Mouse (Mus musculus): ENCODE measurements around the gene Rad51b.
"Not testable (repeated sequence)": the region's sequence is repeated elsewhere in the genome, so short reads cannot be mapped to it uniquely, and the experiment has no call there.

The Rad51b gene

DNA sequence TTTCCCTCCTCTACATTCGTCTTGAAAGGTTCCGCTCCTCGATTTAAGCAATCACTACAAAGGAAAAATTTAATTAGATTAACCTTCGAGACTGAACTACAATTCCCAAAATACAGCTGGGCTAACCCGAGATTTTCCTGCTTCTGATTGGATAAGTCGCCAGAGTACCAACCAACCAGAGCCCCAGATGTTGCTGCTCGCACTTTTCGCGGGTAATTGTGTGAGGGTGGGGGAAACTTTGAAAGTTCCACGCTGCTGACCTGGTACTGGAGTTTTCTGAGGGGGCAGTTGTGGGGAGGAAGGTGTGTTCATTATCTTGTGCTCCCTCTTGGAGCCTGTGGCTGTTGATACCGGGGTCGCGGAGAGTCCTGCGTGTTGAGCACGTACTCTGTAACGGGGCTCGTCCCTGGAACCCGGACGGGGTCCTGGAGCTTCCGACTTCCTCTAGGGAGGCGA, at the start of gene Rad51b:
Gene Rad51b, plus strand, starts transcription at position 162 of the 456 bp plus-strand sequence.
- peak; percentile 81 to 87 for DNase-seq

DNA sequence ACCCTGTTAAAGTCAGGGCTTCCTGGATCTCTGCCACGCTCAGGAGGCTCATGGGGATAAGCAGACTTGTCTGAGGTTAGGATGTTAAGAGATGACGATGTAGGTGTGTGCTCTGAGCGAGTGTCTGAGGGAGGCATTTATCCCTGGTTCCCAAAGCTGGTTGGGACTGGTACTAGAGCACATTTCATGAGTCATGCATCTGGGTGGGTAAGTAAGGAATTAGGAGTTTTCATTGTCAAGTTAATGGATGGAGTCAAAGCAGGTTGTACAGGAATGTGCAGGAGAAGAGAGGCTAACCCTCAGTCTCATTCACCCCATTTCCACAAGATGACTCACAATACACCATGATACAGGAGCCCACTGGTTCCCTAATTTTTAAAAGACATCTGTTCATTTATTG, 49.0 kb upstream of the Rad51b start:
- no peak for DNase-seq

DNA sequence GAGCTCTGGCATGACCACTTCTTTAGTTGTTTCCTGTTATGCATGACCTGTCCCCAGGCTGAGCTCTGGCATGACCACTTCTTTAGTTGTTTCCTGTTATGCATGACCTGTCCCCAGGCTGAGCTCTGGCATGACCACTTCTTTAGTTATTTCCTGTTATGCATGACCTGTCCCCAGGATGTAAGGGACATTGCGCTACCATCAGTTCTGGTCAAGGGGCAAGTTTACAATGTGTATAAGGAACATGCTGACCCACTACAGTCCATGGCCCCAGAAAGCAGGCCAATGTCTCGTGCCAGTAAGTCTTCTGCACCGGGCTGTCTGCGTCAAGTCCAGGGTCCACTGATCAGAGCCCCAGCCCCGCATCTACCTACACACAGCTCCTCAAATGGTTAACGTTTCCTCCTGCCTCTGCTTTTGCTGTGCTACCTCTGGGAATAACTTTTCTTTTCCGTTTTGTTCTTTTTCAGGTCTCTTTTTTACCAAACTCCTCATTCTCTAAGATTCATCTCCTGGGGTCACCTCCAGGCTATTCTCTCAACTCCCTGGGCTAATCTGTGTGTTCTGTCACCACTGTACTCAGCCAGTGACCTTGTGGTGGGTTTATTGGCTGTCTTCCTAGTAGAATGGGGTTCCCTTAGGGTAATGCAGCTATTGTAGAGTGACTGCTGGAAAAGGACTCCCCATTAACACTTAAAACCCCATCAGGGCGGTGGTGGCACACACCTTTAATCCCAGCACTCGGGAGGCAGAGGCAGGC, 43.6 kb upstream of the Rad51b start:
- no peak for DNase-seq

DNA sequence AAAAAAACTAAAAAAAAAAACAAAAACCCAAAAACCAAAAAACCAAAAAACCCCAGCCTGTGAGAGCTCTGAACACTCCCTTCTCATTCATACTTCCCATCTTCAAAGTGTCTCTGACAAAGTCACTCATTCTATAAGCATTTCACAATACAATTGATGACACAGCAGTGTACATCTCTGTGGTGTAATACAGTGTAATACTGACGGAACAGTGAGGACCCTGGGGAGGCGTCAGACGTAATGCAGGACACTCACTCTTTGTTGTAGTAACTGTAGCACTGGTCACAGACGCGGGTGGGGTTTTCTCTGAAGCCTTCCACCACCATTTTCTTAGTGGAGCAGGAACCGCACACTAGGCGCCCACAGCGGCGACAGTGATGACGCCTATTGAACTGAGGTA, 42.1 kb upstream of the Rad51b start:
- DNase-seq = no peak

DNA sequence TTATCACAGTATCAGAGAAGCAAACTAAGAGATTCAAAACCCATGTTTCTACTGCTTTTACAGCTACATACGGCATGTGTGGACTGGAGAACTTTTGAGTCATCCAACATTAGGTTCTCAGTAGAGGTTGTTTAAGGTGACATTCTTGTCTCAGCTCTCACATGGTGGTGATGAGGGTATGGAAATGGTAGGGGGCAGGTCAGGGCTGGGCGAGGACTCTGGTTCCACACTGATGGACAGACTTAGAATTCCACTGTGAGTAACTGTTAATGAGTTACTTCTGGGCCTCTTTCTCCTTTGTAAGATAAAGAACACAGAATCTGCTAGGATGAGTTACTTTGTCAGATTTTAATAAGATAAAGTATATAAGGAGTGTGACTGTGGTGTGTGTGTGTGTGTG, 36.9 kb upstream of the Rad51b start:
- DNase-seq = no peak

DNA sequence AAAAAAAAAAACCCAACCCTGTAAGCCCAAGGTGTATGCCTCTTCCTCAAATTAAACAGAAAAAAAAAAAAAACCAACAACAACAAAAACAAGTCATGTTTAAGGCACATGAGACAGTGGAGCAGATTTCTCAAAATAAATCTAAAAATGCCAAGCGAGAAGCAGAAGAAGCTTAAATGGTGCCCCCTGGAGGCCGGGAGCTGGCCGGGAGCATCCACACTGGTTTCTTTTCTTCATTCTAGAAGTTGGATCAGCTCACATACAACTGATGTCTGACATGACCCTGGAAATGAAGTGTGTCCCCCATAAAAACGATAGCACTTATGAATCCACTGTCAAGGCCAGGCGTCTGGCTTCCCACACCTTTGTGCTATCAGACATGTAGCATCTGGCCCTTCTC, 36.0 kb upstream of the Rad51b start:
- no peak for DNase-seq

DNA sequence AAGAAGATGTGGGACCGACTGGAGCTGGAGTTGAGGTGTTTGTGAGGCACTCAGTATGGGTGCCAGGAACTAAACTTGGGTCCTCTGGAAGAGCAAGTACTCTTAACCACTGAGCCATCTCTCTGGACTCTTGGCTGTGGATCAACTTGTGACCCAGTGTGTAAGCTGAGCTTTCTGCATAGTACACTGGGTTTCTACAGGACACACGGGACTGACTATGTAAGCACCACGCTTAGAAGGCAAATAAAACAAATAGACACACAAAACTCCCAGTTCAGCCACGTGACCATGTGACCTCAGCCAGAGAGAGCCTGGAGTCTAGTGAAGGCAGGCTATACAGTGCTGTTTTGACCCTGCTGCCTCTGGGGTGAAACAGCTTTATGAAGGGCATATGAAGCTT, 24.5 kb upstream of the Rad51b start:
- DNase-seq = no peak

DNA sequence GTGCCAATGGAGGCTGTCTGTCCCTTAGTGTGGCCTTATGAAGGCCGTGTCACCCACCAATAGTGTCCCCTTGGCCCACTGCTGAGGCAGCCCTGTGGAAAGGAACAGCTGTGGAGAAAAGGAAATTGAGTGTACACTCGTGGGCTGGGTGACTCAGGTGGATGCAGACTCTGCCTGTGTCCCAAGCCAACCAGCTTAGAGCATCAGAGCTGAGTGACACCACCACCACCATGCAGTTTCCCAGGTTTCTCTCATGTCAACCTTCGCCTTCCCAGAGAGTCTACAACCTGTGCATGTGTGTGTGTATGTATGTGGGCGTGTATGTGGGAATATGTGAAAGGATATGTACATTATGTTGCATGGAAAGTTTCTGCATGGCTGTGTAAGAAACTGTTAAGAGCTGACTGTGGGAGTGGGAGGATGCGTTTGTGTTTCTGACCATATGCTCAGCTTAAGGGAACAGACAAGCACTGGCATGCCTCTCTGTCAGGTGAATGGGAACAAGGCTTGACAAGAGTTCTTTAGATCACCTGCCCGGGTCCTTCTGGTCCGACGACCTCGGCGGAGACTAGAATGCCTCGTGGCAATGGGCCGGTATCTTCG, 17.5 kb upstream of the Rad51b start:
- no peak for DNase-seq

DNA sequence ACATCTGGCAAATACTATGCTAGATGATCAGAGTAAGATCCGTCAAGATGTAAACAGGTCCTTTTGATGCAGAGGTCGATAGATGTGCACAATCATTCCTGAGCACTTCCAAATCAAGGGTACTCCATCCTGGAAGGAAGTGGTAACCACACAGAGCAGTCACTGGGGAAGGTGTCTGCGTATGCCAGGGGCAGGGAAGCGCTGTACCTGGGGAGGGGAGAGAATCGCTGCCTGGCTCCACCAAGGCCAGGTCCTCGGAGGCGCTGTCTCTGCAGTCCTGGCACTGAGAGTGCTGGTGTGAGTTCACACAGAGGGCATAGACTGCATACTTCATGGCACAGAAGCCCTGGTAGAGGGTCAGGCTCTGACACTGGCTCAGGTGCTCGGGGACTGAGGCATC, 14.5 kb upstream of the Rad51b start:
- no peak for DNase-seq

DNA sequence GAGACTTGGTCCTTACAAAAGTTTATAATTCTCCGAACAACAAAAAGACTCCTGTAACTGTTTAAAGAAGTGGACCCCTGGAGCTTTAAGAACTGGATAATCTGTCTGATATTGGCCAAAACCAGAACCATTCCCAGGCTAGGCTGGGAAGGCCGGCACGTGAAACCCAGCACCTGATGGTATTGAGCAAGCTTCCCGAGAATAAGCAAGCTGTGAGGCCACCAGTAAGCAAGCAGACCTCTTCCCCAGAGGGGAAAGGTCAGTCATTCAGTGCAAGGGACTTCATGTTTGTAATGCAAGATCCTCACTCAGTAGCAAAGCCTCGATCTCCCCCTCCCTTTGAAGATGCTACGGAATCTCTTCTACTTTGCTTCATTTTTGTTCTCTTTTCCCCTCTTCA, 4.2 kb upstream of the Rad51b start:
- peak in 1 of 2 experiments; percentile 18 for DNase-seq

DNA sequence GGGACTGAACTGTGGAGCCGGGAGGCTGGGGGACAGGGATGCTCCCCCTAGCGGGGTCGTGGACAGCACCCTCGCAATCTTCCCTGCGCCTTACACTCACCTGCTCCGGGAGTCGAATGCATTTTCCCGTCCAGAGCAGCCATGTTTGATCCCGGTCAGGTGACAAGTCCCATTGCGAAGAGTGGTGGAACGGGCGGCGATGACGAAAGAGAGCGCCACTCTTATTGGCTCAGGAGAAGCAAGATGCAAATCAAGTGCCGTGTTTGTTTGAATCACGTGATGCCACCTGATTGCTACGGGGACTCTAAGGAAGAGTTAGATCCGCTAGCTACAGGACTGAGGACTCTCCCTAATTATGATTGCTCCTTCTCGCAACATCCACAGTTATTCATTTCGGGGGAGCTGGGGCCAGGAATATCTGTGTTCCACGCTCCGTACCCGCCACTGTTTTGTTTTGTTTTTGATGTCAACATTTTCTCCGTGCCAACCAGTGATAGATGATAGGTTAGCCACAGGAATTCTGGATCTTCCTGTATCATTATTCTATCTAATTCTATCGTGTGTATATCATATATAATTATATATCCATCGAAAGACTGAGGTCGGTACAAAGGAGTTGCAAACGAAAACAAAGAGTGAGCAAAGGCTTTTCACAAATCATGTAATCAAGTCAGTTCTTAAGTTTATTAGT, 811 bp upstream of the Rad51b start, which contains the start of gene Zfyve26:
Gene Zfyve26, minus strand, starts transcription at position 179 of the 691 bp plus-strand sequence.
- DNase-seq = peak; percentile 97

DNA sequence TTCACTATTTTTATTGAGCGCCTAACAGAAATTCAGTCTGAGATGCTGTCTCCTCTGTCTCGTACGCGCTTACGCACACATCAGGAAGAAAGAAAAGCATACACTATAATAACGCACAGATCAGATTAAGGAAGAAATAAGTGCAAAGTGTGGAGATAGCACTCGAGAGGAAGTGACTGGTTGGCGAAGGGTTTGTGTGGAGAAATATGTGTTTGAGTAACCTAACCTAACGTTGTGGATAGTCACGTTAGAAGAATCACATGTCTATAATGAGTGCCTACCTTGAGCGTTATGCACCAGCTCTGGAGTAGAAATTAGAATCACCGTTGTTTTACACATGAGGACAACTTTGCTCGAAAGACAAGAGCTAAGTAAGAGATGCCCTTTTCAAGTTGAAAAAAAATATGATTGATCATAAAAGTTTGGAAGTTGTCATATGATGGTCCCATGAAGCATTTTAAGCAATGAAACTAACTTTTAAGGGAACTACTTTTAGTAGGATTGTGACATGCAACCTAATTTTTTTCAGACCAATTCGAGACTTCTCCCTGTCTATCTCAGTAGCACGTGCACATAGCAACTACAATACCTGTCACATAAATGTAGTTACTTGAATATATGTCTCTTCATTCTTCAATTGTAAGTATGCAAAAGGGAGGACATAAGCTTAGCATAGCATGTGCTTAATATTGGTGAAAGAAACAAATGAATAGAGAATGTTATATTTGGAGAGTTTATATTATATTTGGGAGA, 978 bp downstream of the Rad51b start:
- no peak for DNase-seq

DNA sequence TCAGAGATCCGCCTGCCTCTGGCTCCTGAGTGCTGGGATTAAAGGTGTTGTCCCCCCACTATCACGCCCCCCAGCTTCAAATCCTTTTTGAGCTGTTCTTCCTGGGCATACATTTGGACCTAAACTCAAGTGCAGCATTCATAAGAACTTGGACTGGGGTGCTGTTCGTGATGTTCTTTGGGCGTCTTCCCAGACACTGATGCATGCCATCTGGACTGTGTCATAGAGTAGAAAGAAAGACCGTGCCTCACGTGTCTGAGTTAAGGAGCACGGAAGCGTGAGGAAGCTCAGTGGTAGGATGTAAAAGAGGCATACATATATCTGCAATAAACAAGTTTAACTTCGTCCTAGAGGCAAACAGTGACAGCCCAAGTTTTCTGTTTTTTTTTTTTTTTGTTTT, 4.7 kb downstream of the Rad51b start:
- DNase-seq = peak; percentile 15 to 27

DNA sequence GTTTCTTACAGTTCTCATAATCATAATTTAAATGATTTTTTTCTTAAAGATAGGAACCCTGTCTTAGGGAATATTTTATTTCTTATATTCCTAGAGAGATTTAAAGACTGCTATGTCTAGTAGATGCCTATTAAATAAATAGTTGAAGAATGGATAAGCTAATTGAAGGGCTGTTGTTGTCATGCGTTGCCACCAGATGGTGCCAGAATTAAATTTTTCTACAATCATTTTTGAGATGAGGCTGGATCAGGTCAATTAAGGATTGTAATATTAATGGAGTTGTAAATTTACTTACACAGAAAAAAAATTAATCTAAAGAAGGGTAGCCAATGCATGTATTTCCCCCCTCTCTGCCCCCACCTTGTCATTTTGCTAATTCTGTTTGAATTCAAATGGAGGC, 8.0 kb downstream of the Rad51b start:
- no peak for DNase-seq

DNA sequence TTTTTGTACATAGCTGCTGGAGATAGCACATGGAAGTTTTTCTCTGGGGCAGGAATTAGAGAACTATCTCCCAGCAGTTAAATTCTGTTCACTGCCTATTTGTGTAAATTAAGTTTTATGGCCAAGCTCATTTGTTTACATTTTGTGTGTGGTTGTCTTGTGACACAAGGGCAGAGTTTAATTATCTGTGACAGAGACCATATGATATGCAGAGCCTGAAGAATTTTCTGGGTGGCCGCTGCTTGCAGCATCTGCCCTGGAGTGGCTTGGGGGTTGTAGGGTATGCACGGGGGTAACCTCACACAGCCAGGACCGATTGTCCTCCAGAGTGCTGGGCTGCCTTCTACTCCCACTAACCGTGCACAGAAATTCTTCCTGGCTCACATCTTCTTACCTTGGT, 8.9 kb downstream of the Rad51b start:
- no peak for DNase-seq

DNA sequence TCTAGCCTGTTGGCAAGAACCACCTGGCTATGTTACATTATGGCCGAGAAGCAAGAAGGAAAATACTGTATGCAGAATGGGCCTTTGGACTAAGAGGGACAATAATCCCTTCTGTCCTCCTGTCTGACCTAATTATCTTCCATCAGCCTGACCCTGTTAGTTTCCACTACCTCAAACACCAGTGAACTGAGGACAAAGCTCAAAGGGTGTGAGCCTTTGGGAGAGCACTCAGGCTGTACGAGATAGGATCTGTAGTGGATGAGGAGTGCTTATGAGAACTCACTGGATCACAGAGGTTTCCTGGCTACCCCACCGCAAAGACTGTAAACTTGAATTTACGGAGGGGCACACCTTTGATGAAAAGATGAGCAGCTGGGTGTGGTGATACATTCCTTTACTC, 16.6 kb downstream of the Rad51b start:
- DNase-seq = no peak

DNA sequence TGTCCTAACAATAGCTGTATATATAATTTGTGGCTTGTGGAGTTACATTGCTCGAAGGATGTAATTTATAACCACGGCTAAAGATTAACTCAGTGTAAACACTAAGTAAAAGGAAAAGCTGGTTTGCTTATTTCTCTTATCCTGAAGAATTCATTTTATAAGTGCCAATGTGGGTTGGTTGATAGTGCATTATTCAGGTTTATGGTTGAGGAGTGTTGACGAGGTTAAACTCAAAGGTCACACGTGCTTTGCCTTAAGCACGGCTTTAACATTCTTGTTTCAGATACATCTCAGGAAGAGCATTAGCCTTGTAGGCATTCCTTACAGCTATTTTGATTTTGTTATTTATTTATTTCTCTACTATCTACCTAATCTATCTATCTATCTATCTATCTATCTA, 20.3 kb downstream of the Rad51b start:
- DNase-seq = no peak

DNA sequence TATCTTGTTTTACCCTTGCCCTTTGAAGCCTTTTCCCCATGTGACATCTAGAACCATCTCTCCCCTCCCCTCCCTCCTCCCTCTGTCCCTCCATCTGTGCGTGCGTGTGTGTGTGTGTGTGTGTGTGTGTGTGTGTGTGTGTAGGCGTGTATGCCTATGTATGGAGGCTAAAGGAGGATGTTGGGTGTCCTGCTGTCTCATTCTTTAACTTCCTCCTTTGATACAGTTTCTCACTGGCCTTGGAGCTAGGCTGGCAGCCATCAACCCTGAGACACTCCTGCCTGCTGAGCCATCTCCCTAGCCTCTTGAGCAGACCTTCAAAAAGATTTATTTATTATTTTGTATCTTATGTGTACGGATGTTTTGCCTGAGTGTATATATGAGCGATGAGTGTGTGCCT, 23.8 kb downstream of the Rad51b start:
- no peak for DNase-seq

DNA sequence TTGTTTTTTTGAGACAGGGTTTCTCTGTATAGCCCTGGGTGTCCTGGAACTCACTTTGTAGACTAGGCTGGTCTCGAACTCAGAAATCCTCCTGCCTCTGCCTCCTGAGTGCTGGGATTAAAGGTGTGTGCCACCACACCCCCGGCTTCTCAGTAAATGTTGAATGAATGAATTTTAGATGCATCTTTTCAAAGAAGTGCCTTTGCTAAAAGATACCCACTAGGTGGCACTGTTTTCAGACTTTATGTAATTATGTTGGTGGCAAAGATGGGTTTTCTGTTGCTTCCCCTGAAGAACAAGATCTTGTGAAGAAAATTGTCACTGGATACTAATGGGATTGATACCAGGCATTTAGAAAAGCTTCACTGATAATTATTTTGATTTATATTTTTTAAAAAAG, 25.5 kb downstream of the Rad51b start:
- not testable (repeated sequence) for DNase-seq

DNA sequence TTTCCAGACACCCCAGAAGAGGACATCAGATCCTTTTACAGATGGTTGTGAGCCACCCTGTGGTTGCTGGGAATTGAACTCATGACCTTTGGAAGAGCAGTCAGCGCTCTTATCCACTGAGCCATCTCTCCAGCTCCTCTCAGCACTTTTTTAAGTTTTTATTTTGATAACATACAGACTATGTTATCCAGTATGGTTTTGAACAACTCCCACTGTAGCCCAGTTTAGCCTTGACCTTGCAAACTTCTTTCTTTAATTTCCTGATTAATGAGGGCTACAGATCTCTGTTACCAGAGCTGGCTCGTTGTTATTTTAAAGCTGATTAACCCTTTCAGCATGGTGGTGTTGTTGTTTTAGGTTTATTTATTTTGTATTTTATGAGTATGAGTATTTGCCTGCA, 29.2 kb downstream of the Rad51b start:
- DNase-seq = no peak

DNA sequence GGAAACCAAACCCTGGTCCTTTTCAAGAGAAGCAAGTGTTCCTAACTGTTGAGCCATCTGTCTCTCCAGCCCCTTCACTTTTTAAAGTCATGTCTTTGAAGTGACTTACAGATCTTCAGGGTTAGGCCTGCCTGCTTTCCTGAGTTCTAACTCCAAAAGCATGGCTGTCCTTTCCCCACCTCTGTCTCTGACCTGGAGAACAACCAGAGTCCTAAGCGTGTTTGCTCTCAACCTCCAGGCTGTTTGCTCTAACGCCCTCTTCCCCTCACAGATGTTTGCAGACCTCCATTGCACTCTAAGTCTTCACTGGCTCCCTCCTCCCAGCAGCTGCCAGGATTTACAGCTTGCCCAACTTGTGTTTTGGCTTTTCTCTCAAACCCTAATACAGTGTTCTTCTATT, 29.7 kb downstream of the Rad51b start:
- DNase-seq = no peak

DNA sequence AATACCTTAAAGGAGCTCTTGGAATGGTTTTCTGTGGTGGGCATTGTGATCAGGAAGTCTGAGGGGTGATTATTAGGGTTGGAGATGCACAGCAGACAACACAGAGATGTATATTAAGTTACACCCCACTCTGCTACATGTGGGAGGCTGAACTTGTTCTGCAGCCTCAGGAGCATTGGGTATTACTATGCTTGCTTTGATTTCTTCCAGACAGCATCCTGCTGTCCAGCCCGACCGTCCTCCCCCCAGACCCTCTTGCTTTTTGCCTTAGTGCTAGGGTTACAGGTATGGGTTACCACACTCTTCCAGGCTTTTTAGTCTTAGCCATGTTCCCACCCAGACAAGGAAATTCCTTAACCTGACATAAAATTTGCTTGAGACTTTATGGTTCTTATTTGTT, 30.8 kb downstream of the Rad51b start:
- DNase-seq = no peak

DNA sequence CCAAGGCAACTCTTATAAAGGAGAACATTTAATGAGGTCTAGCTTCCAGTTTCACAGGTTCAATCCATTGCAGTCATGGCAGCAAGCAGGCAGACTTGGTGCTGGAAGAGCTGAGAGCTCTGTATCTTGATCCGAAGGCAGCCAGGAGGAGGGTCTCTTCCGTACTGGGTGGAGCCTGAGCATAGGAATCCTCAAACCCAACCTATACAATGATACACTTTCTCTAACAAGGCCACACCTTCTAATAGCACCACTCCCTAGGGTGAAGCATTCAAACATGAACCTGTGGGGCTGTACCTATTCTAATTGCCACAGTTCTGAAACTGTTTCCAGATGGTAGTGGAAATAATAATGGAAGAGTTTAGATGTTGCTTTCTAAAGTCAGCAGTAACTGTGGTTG, 33.5 kb downstream of the Rad51b start:
- DNase-seq = no peak
